Mouse (Mus musculus): Measurements from ENCODE around the gene Snapin. TPM values are rescaled to one million over a fixed set of nuclear protein-coding genes. Genes with fewer than 3 reads are reported as not detected.
A peak's percentile ranks its signal among the peaks of the same experiment; 100 is the strongest.

Gene Snapin
- polyA plus RNA-seq, 1 experiment: 7.1 TPM

DNA sequence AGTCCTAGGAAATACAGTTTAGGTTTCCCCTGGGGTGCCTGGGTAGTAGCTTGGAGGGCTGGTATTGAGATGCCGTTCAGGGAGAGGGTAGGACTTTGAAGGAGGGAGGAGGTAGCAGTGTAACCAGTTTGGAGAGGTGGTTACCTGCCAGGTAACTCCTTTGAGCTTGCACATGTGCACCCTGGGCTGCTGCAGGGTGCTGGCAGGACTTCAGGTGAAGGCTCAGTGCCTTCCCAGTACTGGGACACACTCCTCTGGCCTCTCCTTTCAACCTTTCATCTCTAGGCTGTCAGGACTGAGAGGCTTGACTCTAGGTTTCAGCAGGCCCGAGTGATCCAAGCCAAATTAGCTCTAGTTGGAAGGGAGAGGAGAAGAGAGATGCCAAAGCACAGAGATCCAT, 35.2 kb upstream of the Snapin start:
- no peaks in the 10 kb centered on the region for H3K36me3 ChIP-seq (ENCODE audit: control insufficient read depth, insufficient read depth, low read length)
- H3K27ac ChIP-seq (ENCODE audit: insufficient read depth, low read depth, low read length): peak overlapping the region; percentile 54
- H3K27me3 ChIP-seq (ENCODE audit: control insufficient read depth, insufficient read depth, low read length): no peaks in the 10 kb centered on the region
- TF ChIP-seq CTCF (IDR thresholded peaks at IDR 0.05; ENCODE audit: extremely low read depth, insufficient read length, insufficient replicate concordance, low read depth, low read length) (no peak), POLR2A (IDR thresholded peaks at IDR 0.05; ENCODE audit: low read depth, low read length) (no peak)
- WGBS: 32% methylated on average over 2 of the region's 2 CpGs
- H3K4me1 ChIP-seq (ENCODE audit: control insufficient read depth, insufficient read depth, insufficient read length, low read length): peaks cover 11% of the 10 kb centered on the region; the same call in 1 of the 2 replicates
- no peak overlapping the region for H3K4me3 ChIP-seq (ENCODE audit: low read depth, low read length)

DNA sequence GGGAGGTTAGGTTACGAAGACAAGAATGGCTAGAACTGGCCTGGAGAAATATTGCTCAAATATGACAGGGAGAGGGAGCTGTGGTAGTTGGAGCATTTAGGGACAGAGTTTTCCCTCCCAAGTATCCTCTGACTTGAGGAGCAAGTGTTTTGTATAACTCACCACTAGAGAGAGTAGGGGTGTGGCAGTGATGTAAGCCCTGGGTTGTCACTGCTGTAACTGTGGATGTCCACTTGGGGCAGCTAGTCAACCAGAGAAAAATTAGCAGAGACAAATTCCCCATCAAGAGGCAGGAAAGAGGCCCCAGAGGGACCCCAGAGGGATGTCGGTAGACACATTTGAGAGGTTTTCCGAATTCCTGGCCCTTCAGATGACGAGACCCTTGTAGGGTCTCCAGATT, 34.6 kb upstream of the Snapin start:
- H3K36me3 ChIP-seq (ENCODE audit: control insufficient read depth, insufficient read depth, low read length): no peaks in the 10 kb centered on the region
- peaks cover 11% of the 10 kb centered on the region; the same call in 1 of the 2 replicates for H3K4me1 ChIP-seq (ENCODE audit: control insufficient read depth, insufficient read depth, insufficient read length, low read length)
- H3K4me3 ChIP-seq (ENCODE audit: low read depth, low read length): no peak overlapping the region
- H3K27ac ChIP-seq (ENCODE audit: insufficient read depth, low read depth, low read length): no peak overlapping the region
- 64% methylated on average over 4 of the region's 4 CpGs for WGBS
- TF ChIP-seq CTCF (IDR thresholded peaks at IDR 0.05; ENCODE audit: extremely low read depth, insufficient read length, insufficient replicate concordance, low read depth, low read length): peak; percentile 69; the same call in 1 of the 2 replicates
- TF ChIP-seq POLR2A (IDR thresholded peaks at IDR 0.05; ENCODE audit: low read depth, low read length): no peak
- H3K27me3 ChIP-seq (ENCODE audit: control insufficient read depth, insufficient read depth, low read length): no peaks in the 10 kb centered on the region

GRCm38 (mm10) chr3:90517711-90518110, 26.9 kb upstream of the Snapin start:
- Histone ChIP-seq H3K27me3 (ENCODE audit: control insufficient read depth, insufficient read depth, low read length) (no peaks in the 10 kb centered on the region), H3K4me1 (ENCODE audit: control insufficient read depth, insufficient read depth, insufficient read length, low read length) (peaks cover 8% of the 10 kb centered on the region; the same call in 1 of the 2 replicates), H3K27ac (ENCODE audit: insufficient read depth, low read depth, low read length) (no peak overlapping the region), H3K36me3 (ENCODE audit: control insufficient read depth, insufficient read depth, low read length) (no peaks in the 10 kb centered on the region), H3K4me3 (ENCODE audit: low read depth, low read length) (no peak overlapping the region)
- no peak for TF ChIP-seq POLR2A (IDR thresholded peaks at IDR 0.05; ENCODE audit: low read depth, low read length)
- no peak for TF ChIP-seq CTCF (IDR thresholded peaks at IDR 0.05; ENCODE audit: extremely low read depth, insufficient read length, insufficient replicate concordance, low read depth, low read length)
- WGBS: 85% methylated on average over 4 of the region's 4 CpGs

DNA sequence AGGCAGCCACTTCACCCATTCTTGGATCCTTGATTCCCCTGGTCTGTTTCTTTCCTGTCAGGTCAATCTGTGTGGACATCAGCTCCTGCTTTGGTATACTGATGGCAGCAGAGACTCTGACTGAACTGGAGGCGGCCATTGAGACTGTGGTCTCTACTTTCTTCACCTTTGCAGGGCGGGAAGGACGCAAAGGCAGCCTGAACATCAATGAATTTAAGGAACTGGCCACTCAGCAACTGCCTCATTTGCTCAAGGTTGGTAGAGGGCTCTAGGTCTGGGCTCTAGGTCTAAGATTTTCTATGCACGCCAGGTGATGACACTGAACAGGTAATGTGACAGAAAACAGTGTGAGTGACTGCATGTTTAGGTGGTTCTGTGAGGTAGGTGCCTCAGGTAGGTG, 25.0 kb upstream of the Snapin start:
- WGBS: 93% methylated on average over 4 of the region's 4 CpGs
- TF ChIP-seq POLR2A (IDR thresholded peaks at IDR 0.05; ENCODE audit: low read depth, low read length): no peak
- TF ChIP-seq CTCF (IDR thresholded peaks at IDR 0.05; ENCODE audit: extremely low read depth, insufficient read length, insufficient replicate concordance, low read depth, low read length): no peak
- Histone ChIP-seq H3K27me3 (ENCODE audit: control insufficient read depth, insufficient read depth, low read length) (no peaks in the 10 kb centered on the region), H3K4me3 (ENCODE audit: low read depth, low read length) (no peak overlapping the region), H3K36me3 (ENCODE audit: control insufficient read depth, insufficient read depth, low read length) (peaks cover 2% of the 10 kb centered on the region; the same call in 1 of the 2 replicates), H3K27ac (ENCODE audit: insufficient read depth, low read depth, low read length) (no peak overlapping the region), H3K4me1 (ENCODE audit: control insufficient read depth, insufficient read depth, insufficient read length, low read length) (peaks cover 8% of the 10 kb centered on the region; the same call in 1 of the 2 replicates)

DNA sequence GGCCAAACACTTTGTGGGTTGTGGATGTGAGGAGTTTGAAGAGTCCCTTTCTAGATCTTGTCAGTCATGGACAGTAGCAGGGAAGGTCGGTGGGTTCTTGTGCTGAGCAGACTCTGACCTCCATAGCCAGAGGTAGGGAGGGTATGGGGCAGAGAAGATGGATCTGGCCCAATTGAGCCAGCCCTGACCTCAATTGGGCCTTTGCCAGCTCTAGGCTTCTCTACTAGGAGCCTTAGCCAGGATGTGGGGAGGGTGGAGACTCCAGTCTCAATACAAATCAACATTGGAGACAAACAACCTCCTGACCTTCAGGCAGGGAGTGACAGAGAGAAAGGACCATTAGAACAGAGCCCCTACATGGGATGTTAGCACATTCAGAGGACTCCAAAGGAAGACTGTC, 24.4 kb upstream of the Snapin start:
- peaks cover 2% of the 10 kb centered on the region; the same call in 1 of the 2 replicates for H3K36me3 ChIP-seq (ENCODE audit: control insufficient read depth, insufficient read depth, low read length)
- peaks cover 8% of the 10 kb centered on the region; the same call in 1 of the 2 replicates for H3K4me1 ChIP-seq (ENCODE audit: control insufficient read depth, insufficient read depth, insufficient read length, low read length)
- no peak for TF ChIP-seq CTCF (IDR thresholded peaks at IDR 0.05; ENCODE audit: extremely low read depth, insufficient read length, insufficient replicate concordance, low read depth, low read length)
- TF ChIP-seq POLR2A (IDR thresholded peaks at IDR 0.05; ENCODE audit: low read depth, low read length): no peak
- H3K4me3 ChIP-seq (ENCODE audit: low read depth, low read length): peak overlapping the region; percentile 62
- H3K27ac ChIP-seq (ENCODE audit: insufficient read depth, low read depth, low read length): peak overlapping the region; percentile 48
- 21% methylated on average over 1 of the region's 1 CpGs for WGBS
- H3K27me3 ChIP-seq (ENCODE audit: control insufficient read depth, insufficient read depth, low read length): no peaks in the 10 kb centered on the region

GRCm38 (mm10) chr3:90514691-90515090, 23.9 kb upstream of the Snapin start:
- TF ChIP-seq POLR2A (IDR thresholded peaks at IDR 0.05; ENCODE audit: low read depth, low read length) (peak; percentile 37; the same call in 1 of the 2 replicates), CTCF (IDR thresholded peaks at IDR 0.05; ENCODE audit: extremely low read depth, insufficient read length, insufficient replicate concordance, low read depth, low read length) (no peak)
- Histone ChIP-seq H3K27me3 (ENCODE audit: control insufficient read depth, insufficient read depth, low read length) (no peaks in the 10 kb centered on the region), H3K4me3 (ENCODE audit: low read depth, low read length) (peak overlapping the region; percentile 62), H3K27ac (ENCODE audit: insufficient read depth, low read depth, low read length) (peak overlapping the region; percentile 48), H3K36me3 (ENCODE audit: control insufficient read depth, insufficient read depth, low read length) (peaks cover 2% of the 10 kb centered on the region; the same call in 1 of the 2 replicates), H3K4me1 (ENCODE audit: control insufficient read depth, insufficient read depth, insufficient read length, low read length) (peaks cover 8% of the 10 kb centered on the region; the same call in 1 of the 2 replicates)
- 0% methylated on average over 10 of the region's 10 CpGs for WGBS

DNA sequence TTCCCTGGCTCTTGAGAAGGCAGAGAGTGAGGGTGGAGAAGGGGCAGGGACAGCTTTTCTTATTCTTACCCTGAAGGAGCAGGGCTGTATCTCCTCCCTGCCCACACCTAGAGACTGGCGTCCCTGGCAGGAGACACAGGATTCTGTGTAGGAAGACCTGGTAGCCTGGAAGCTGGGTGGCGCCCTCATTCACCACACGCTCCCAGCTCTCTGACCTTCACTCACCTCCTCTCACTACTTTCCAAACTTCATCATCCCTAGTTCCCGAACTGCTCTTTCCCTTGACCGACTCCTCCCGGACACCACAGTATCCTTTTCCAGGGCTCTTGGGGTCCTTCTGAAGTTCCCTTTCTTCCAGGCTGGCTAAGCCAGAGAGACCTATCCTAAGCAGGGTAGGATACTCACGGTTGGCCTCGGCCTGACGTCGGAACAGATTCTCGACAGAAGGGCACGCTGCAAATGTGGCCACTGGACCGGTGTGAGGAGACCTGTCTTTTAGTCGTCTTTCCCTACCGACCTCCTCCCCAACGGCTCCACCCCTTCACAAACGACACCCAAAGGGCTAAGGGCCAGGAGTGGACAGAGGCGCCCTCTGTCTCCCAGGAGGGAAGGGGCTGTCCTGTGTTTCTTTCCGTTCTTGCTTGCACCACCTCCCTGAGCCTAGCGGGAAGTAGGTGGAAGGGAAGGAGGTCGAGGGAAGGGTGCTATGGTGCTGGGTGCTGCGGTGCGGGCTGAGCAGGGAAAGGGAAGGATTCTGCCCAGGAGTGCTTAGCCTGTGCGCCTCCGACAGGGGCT, 23.2 kb upstream of the Snapin start, which contains the start of the genes S100a1 and S100a13:
S100a1 (minus strand) TSS at position 597 of the 795 bp plus-strand sequence.
S100a13 (plus strand) TSS at position 640 of the 795 bp plus-strand sequence.
- H3K4me1 ChIP-seq (ENCODE audit: control insufficient read depth, insufficient read depth, insufficient read length, low read length): peaks cover 8% of the 10 kb centered on the region; the same call in 1 of the 2 replicates
- 2% methylated on average over 25 of the region's 25 CpGs for WGBS
- TF ChIP-seq POLR2A (IDR thresholded peaks at IDR 0.05; ENCODE audit: low read depth, low read length) (no peak; the same call in 1 of the 2 replicates), CTCF (IDR thresholded peaks at IDR 0.05; ENCODE audit: extremely low read depth, insufficient read length, insufficient replicate concordance, low read depth, low read length) (peak; percentile 23; the same call in 1 of the 2 replicates)
- H3K27me3 ChIP-seq (ENCODE audit: control insufficient read depth, insufficient read depth, low read length): no peaks in the 10 kb centered on the region
- peak within 1 kb of the TSS; percentile 48 for H3K27ac ChIP-seq (ENCODE audit: insufficient read depth, low read depth, low read length)
- H3K4me3 ChIP-seq (ENCODE audit: low read depth, low read length): peak within 1 kb of the TSS; percentile 62
- H3K36me3 ChIP-seq (ENCODE audit: control insufficient read depth, insufficient read depth, low read length): peaks cover 2% of the 10 kb centered on the region; the same call in 1 of the 2 replicates

Measured in small intestine, adult 2 months (tissue).